ENCODE assay signal across 8 mouse cellular contexts in the genomic region with DNA sequence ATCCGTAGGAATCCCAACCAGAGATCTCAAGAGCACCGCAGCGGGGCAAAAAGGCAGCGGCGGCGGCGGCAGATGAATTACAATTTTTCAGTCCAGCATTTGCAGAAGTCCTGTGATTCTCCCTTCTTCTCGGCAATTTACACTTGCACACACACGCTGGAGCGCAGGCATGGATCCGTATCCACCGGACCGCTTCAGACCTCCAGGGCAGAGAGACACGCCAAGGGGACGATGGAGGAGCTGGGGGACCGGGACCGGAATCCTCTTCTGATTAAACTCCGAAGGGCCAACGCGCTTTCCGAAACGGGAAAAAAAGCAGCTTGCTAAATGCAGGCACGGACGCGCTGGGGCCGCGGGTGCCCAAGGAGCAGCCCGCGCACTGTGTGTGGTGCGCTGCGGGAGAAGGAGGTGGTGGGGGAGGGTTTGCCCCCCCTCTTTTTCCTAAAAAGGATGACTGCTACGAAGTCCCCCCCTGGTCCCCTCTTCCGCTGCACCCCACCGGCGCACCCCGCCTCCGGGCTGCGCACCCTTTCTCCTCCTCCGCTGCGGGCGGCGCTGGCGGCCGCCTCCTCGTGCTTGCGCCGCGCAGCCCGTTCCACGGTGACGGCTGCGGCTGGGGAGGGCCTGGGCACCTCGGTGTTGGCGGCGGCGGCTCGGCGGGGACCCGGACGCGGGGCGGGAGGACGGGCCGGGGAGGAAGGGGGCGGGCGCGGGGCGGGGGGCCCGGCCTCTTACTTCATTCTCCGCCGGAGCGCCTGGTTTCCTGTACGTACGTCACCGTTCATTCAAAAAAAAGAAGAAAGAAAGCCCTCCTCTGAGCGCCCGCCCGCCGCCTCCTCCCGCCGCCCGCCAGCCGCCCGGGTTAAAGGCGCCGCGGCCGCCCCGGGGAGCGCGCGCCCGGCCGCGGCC. TPM values are rescaled to one million over a fixed set of nuclear protein-coding genes. Genes with fewer than 3 reads are reported as not detected.
DNase-seq lines count a peak whose midpoint lies in the region; ATAC-seq and TF ChIP-seq lines count a peak whose summit lies in the region.

A gene (minus strand): TSS at position 654 of the 909 bp plus-strand sequence.

- ATAC-seq in forebrain, embryonic 11.5 days (replicated peaks; ENCODE audit: low FRiP score), result peak; percentile 86
- peak; percentile 83 for ATAC-seq in heart, embryonic 16.5 days (replicated peaks; ENCODE audit: extremely low read depth, insufficient read depth, low FRiP score)
- peak; percentile 71 for ATAC-seq in liver, postnatal 0 days
- ATAC-seq in neural tube, embryonic 13.5 days (ENCODE audit: low read depth), result peak; percentile 91

- no peaks in the 10 kb centered on the region for H3K36me3 ChIP-seq in C2C12 (ENCODE audit: control insufficient read depth, insufficient read depth)
- H3K36me3 ChIP-seq in forebrain, embryonic 11.5 days (ENCODE audit: control insufficient read depth, insufficient read depth, low read length), result no peaks in the 10 kb centered on the region
- H3K36me3 ChIP-seq in heart, embryonic 16.5 days (ENCODE audit: control insufficient read depth, insufficient read depth), result no peaks in the 10 kb centered on the region
- no peaks in the 10 kb centered on the region for H3K36me3 ChIP-seq in liver, postnatal 0 days (replicated peaks; ENCODE audit: insufficient read depth, low read length)
- H3K36me3 ChIP-seq in neural tube, embryonic 13.5 days, result no peaks in the 10 kb centered on the region
- no peaks in the 10 kb centered on the region for H3K36me3 ChIP-seq in testis, adult 2 months (ENCODE audit: control insufficient read depth, insufficient read depth, low read length)

- peak within 1 kb of the TSS; percentile 85 for H3K4me2 ChIP-seq in forebrain, embryonic 11.5 days (ENCODE audit: low read depth, low read length, severe bottlenecking)
- peak within 1 kb of the TSS; percentile 97 for H3K4me2 ChIP-seq in heart, embryonic 16.5 days (ENCODE audit: low read depth, low read length)
- peak within 1 kb of the TSS; percentile 92 for H3K4me2 ChIP-seq in liver, postnatal 0 days (ENCODE audit: low read depth, low read length)
- peak within 1 kb of the TSS; percentile 98 for H3K4me2 ChIP-seq in neural tube, embryonic 13.5 days

- DNase-seq in forebrain, embryonic 11.5 days (ENCODE audit: low spot score), result peak; percentile 89
- DNase-seq in kidney, postnatal 36 days, result peak; percentile 83 to 85
- peak; percentile 66 for DNase-seq in liver, postnatal 0 days

- H3K4me1 ChIP-seq in bone marrow, adult 2 months (ENCODE audit: control insufficient read depth, insufficient read depth, low read length), result no peaks in the 10 kb centered on the region; the same call in none of the 2 replicates
- H3K4me1 ChIP-seq in forebrain, embryonic 11.5 days (replicated peaks; ENCODE audit: control insufficient read depth, insufficient read depth, low read length), result peaks cover 9% of the 10 kb centered on the region; the same call in 1 of the 2 replicates
- peaks cover 20% of the 10 kb centered on the region for H3K4me1 ChIP-seq in heart, embryonic 16.5 days (ENCODE audit: control insufficient read depth, insufficient read depth, low read length)
- H3K4me1 ChIP-seq in liver, postnatal 0 days (ENCODE audit: insufficient read depth), result peaks cover 7% of the 10 kb centered on the region
- H3K4me1 ChIP-seq in neural tube, embryonic 13.5 days (replicated peaks), result peaks cover 43% of the 10 kb centered on the region
- peaks cover 8% of the 10 kb centered on the region for H3K4me1 ChIP-seq in testis, adult 2 months (ENCODE audit: control insufficient read depth, insufficient read depth, low read length)

- peaks cover 7% of the 10 kb centered on the region for H3K79me3 ChIP-seq in C2C12 (ENCODE audit: low read depth)

- peak within 1 kb of the TSS; percentile 84 for H3K27ac ChIP-seq in bone marrow, adult 2 months (ENCODE audit: control insufficient read depth, insufficient read depth, low read depth, low read length, poor library complexity)
- H3K27ac ChIP-seq in forebrain, embryonic 11.5 days (ENCODE audit: low read depth, low read length), result peak within 1 kb of the TSS; percentile 62
- peak within 1 kb of the TSS; percentile 93 for H3K27ac ChIP-seq in heart, embryonic 16.5 days (ENCODE audit: low read length)
- 0 out of 2 replicates have a peak within 1 kb of the TSS, but pooled peaks have one; percentile 39 for H3K27ac ChIP-seq in liver, postnatal 0 days (ENCODE audit: low read depth)
- H3K27ac ChIP-seq in neural tube, embryonic 13.5 days (replicated peaks), result peak within 1 kb of the TSS; percentile 95
- peak within 1 kb of the TSS; percentile 65 for H3K27ac ChIP-seq in testis, adult 2 months (ENCODE audit: control insufficient read depth, insufficient read depth, low read depth, low read length)

- TF ChIP-seq EP300 in liver, postnatal 0 days (IDR thresholded peaks at IDR 0.05; ENCODE audit: low read depth), result no peak

- TF ChIP-seq POLR2A in bone marrow, adult 2 months (IDR thresholded peaks at IDR 0.05; ENCODE audit: borderline replicate concordance, control insufficient read depth, low read depth, low read length), result peak; percentile 47; the same call in 1 of the 2 replicates
- no peak for TF ChIP-seq POLR2A in testis, adult 2 months (IDR thresholded peaks at IDR 0.05; ENCODE audit: control insufficient read depth, low read depth, low read length)

- H3K79me2 ChIP-seq in C2C12 (ENCODE audit: control insufficient read depth, insufficient read depth), result peaks cover 16% of the 10 kb centered on the region

- no peaks in the 10 kb centered on the region for H3K9me3 ChIP-seq in forebrain, embryonic 11.5 days (ENCODE audit: control insufficient read depth, low read length)
- no peaks in the 10 kb centered on the region for H3K9me3 ChIP-seq in heart, embryonic 16.5 days (replicated peaks; ENCODE audit: control insufficient read depth, low read length)
- no peaks in the 10 kb centered on the region for H3K9me3 ChIP-seq in liver, postnatal 0 days (ENCODE audit: low read length)
- H3K9me3 ChIP-seq in neural tube, embryonic 13.5 days, result no peaks in the 10 kb centered on the region

- peak within 1 kb of the TSS; percentile 91 for H3K9ac ChIP-seq in forebrain, embryonic 11.5 days (ENCODE audit: low read length)
- peak within 1 kb of the TSS; percentile 86 for H3K9ac ChIP-seq in heart, embryonic 16.5 days (ENCODE audit: low read length)
- H3K9ac ChIP-seq in liver, postnatal 0 days (replicated peaks), result peak within 1 kb of the TSS; percentile 64
- H3K9ac ChIP-seq in neural tube, embryonic 13.5 days, result peak within 1 kb of the TSS; percentile 93

- no peak for TF ChIP-seq CTCF in C2C12 (IDR thresholded peaks at IDR 0.05; ENCODE audit: control insufficient read depth, insufficient read depth, insufficient read length)
- no peak for TF ChIP-seq CTCF in bone marrow, adult 2 months (IDR thresholded peaks at IDR 0.05; ENCODE audit: control insufficient read depth, insufficient read depth, low read length)
- TF ChIP-seq CTCF in liver, postnatal 0 days (IDR thresholded peaks at IDR 0.05; ENCODE audit: low read depth), result no peak
- no peak for TF ChIP-seq CTCF in testis, adult 2 months (IDR thresholded peaks at IDR 0.05; ENCODE audit: control insufficient read depth, insufficient read depth, insufficient replicate concordance, low read depth, low read length)

- H3K27me3 ChIP-seq in C2C12 (ENCODE audit: control insufficient read depth, insufficient read depth, insufficient read length), result no peaks in the 10 kb centered on the region
- no peaks in the 10 kb centered on the region for H3K27me3 ChIP-seq in forebrain, embryonic 11.5 days (ENCODE audit: control insufficient read depth, insufficient read depth, low read length)
- H3K27me3 ChIP-seq in heart, embryonic 16.5 days (ENCODE audit: control insufficient read depth, insufficient read depth, low read length), result no peaks in the 10 kb centered on the region
- H3K27me3 ChIP-seq in liver, postnatal 0 days (ENCODE audit: insufficient read depth, low read length), result peaks cover 25% of the 10 kb centered on the region
- no peaks in the 10 kb centered on the region for H3K27me3 ChIP-seq in neural tube, embryonic 13.5 days
- no peaks in the 10 kb centered on the region; the same call in 1 of the 2 replicates for H3K27me3 ChIP-seq in testis, adult 2 months (ENCODE audit: control insufficient read depth, insufficient read depth, low read length)

- under 1% methylated on average over 68 of the region's 95 CpGs for WGBS in bone marrow, adult 2 months
- under 1% methylated on average over 81 of the region's 95 CpGs for WGBS in forebrain, embryonic 11.5 days
- WGBS in heart, embryonic 16.5 days, result under 1% methylated on average over 77 of the region's 95 CpGs
- WGBS in liver, postnatal 0 days (ENCODE audit: insufficient replicate concordance), result 1% methylated on average over 65 of the region's 95 CpGs
- WGBS in neural tube, embryonic 13.5 days, result under 1% methylated on average over 61 of the region's 95 CpGs

- H3ac ChIP-seq in C2C12 (ENCODE audit: control insufficient read depth, insufficient read length, low read depth), result peak within 1 kb of the TSS; percentile 94

- peak within 1 kb of the TSS; percentile 56 for H3K4me3 ChIP-seq in C2C12 (ENCODE audit: insufficient read depth, poor library complexity, severe bottlenecking)
- peak within 1 kb of the TSS; percentile 74 for H3K4me3 ChIP-seq in bone marrow, adult 2 months (replicated peaks; ENCODE audit: control insufficient read depth, low read depth, low read length)
- peak within 1 kb of the TSS; percentile 65 for H3K4me3 ChIP-seq in forebrain, embryonic 11.5 days (ENCODE audit: low read depth, low read length)
- H3K4me3 ChIP-seq in heart, embryonic 16.5 days (ENCODE audit: low read length), result peak within 1 kb of the TSS; percentile 90
- peak within 1 kb of the TSS; percentile 71 for H3K4me3 ChIP-seq in liver, postnatal 0 days (ENCODE audit: low read depth, low read length)
- peak within 1 kb of the TSS; percentile 80 for H3K4me3 ChIP-seq in neural tube, embryonic 13.5 days
- H3K4me3 ChIP-seq in testis, adult 2 months (ENCODE audit: control insufficient read depth, low read depth, low read length), result peak within 1 kb of the TSS; percentile 78

TF ChIP-seq in C2C12, 6 proteins besides CTCF, POLR2A, EP300 and RAD21 (continues in another document):
- TF ChIP-seq CEBPB (IDR thresholded peaks at IDR 0.05; ENCODE audit: low read depth) (no peak), USF1 (IDR thresholded peaks at IDR 0.05; ENCODE audit: low read depth) (no peak), MAX (IDR thresholded peaks at IDR 0.05) (no peak), MYOG (IDR thresholded peaks at IDR 0.05; ENCODE audit: control insufficient read depth, extremely low read depth, insufficient read length) (no peak)

RNA-seq across cellular contexts. Expression of the gene that starts here (rescaled TPM):
- 1.8 TPM for polyA plus RNA-seq in C2C12 (2012; fragmentation: generic; extraction: Trizol)
- polyA plus RNA-seq in bone marrow, adult 2 months (2011; ENCODE audit: insufficient read depth, insufficient read length, low replicate concordance, missing spikeins), result 7.9 and 14.4 TPM in 2 replicates
- polyA plus RNA-seq in forebrain, embryonic 11.5 days (2014; fragmentation: Nextera tagmentation; extraction: Ambion mirVana), result 6.9 and 7.4 TPM in 2 replicates
- polyA plus RNA-seq in heart, embryonic 16.5 days (2015; fragmentation: Nextera tagmentation; extraction: Ambion mirVana), result 9.3 and 10.4 TPM in 2 replicates
- 0.70 and 0.83 TPM in 2 replicates for polyA plus RNA-seq in liver, postnatal 0 days (2015; fragmentation: Nextera tagmentation; extraction: Ambion mirVana)
- 14.3 and 14.9 TPM in 2 replicates for polyA plus RNA-seq in neural tube, embryonic 13.5 days (2015; fragmentation: Nextera tagmentation; extraction: Ambion mirVana)
- polyA plus RNA-seq in testis, adult 2 months (2012; rRNA removed), result 0.11 and 0.12 TPM in 2 replicates

Comparison
In these comparisons a context has a peak if more than half of its experiments do, and no peak if none do; other contexts are left out.
1. Peak in every context shown above with its lines: DNase-seq, ATAC-seq, H3K4me3 ChIP-seq and H3K27ac ChIP-seq.
2. Peak in DNase-seq, ATAC-seq, H3K4me3 ChIP-seq, H3K27ac ChIP-seq, H3K9ac ChIP-seq and H3K4me2 ChIP-seq in liver, postnatal 0 days; RNA of the gene not detected or under 1 TPM.
3. H3K27ac ChIP-seq: peak in every context shown above with its lines; median percentile 95 in neural tube, embryonic 13.5 days; 93 in heart, embryonic 16.5 days; 84 in bone marrow, adult 2 months; 65 in testis, adult 2 months; 62 in forebrain, embryonic 11.5 days; 39 in liver, postnatal 0 days.